Mouse (Mus musculus) ES-Bruce4 (cell line): Measurements from ENCODE around the gene Cntnap2. TPM values are rescaled to one million over a fixed set of nuclear protein-coding genes. Genes with fewer than 3 reads are reported as not detected.

Experiments used
- H3K27ac ChIP-seq: 2 replicates; pipeline ENCODE4 v1.5.1; 2012; ENCODE audit warnings: low read length, inconsistent platforms; ENCODE audit not compliant: insufficient read depth
- H3K27me3 ChIP-seq: 2 replicates; pipeline ENCODE4 v1.6.1; 2012; ENCODE audit warnings: mild to moderate bottlenecking, low read length, inconsistent platforms; ENCODE audit not compliant: control insufficient read depth, poor library complexity, insufficient read depth, severe bottlenecking
- H3K36me3 ChIP-seq: 2 replicates; pipeline ENCODE4 v1.6.1; 2012; ENCODE audit warnings: inconsistent platforms, mild to moderate bottlenecking, low read length, moderate library complexity; ENCODE audit not compliant: control insufficient read depth, poor library complexity, insufficient read depth, severe bottlenecking
- H3K4me1 ChIP-seq: one replicate; pipeline ENCODE4 v1.8.1; 2011; ENCODE audit warnings: low read length; ENCODE audit not compliant: control insufficient read depth, insufficient read depth
- H3K4me3 ChIP-seq: 2 replicates; pipeline ENCODE4 v1.5.1; 2011; ENCODE audit warnings: low read depth, mild to moderate bottlenecking, low read length
- H3K9ac ChIP-seq: 2 replicates; pipeline ENCODE4 v1.6.1; 2012; ENCODE audit warnings: low read depth, mild to moderate bottlenecking, inconsistent platforms; ENCODE audit not compliant: poor library complexity, severe bottlenecking
- H3K9me3 ChIP-seq: replicated peaks from 2 replicates; pipeline ENCODE4 v1.6.1; 2012; ENCODE audit warnings: mild to moderate bottlenecking, low read length, inconsistent platforms; ENCODE audit not compliant: control insufficient read depth, poor library complexity, insufficient read depth, severe bottlenecking
- CTCF ChIP-seq: IDR thresholded peaks from one replicate; pipeline ENCODE4 v1.8.1; 2011; ENCODE audit warnings: low read depth, low read length
- EP300 ChIP-seq: IDR thresholded peaks from 2 replicates; pipeline ENCODE4 v1.6.1; 2011; ENCODE audit warnings: low read depth, low read length; ENCODE audit not compliant: insufficient read depth
- POLR2A ChIP-seq: IDR thresholded peaks from one replicate; pipeline ENCODE4 v1.8.1; 2011; ENCODE audit warnings: low read length; ENCODE audit not compliant: insufficient read depth
- polyA plus RNA-seq: library from polyadenylated mRNA; stranded (reverse); fragments of >200 nt; gene quantifications from 2 replicates; pipeline ENCODE4 v1.2.4, GENCODE M21; 2011; ENCODE audit warnings: low read depth; ENCODE audit not compliant: missing spikeins, insufficient read depth, insufficient read length

Gene Cntnap2
- polyA plus RNA-seq, 1 experiment: 4.8 TPM

DNA sequence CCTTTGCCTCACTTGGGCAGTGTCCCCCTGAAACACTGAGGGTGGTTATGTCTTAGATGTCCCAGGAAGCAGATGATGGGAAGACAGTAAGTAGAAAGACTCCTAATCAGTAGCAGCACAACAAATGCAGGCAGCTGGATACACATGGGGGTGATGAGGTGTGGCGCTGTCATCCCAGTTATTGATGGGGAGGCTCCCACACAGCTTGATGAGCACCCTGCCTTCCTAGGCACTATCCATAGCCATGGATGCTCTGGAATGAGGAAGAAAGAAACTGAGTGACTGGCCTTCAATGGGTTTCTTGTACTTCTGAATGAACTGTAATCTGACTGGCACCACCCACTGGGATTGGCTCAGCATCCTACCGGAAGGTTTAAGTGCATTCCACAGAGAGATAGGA is 1904.1 kb downstream of the Cntnap2 start:
- Histone ChIP-seq H3K4me3 (no peak overlapping the region), H3K9ac (no peak overlapping the region), H3K27ac (no peak overlapping the region), H3K4me1 (no peaks in the 10 kb centered on the region), H3K27me3 (no peaks in the 10 kb centered on the region), H3K9me3 (no peaks in the 10 kb centered on the region), H3K36me3 (no peaks in the 10 kb centered on the region)
- TF ChIP-seq EP300 (no peak), CTCF (no peak), POLR2A (no peak)

DNA sequence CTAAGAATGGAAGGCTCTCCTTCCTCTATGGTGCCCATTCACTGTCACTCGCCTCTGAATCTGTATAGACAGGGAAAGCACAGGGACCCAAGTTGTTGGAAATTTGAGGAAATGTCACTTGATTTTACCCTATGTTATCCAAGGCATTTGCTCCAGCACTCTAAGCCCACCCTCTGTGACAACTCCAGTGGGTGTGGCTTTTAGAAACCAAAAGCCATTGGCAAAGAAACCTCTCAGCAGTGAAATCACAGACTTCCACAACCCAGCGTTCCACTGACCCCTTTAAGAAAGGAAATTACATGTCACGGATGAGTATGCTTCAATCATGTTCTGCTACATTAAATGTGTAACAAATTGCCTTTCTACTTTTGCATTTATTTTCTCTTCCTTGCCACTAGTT is 1904.5 kb downstream of the Cntnap2 start:
- Histone ChIP-seq H3K4me3 (no peak overlapping the region), H3K36me3 (no peaks in the 10 kb centered on the region), H3K27ac (no peak overlapping the region), H3K27me3 (no peaks in the 10 kb centered on the region), H3K4me1 (no peaks in the 10 kb centered on the region), H3K9me3 (no peaks in the 10 kb centered on the region), H3K9ac (no peak overlapping the region)
- TF ChIP-seq POLR2A (no peak), EP300 (no peak), CTCF (no peak)

DNA sequence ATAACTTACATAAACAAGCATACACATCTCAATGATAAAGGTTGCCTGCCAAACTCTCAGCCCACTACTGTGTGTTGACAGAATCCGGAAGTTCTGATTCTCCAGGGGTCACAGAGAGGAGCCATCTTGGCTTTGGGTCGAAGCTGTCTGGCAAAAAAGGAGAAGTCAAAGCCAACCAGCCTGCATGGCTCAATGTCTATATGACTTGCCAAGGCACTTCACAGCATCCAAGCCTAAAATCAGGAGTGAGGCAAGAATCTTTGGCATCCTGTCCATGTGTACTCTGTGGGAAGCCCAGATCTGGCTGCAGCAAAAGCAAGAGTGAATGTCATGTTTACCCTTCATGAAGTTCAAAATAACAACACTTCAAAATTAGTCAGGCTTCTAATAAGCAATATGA is 1913.5 kb downstream of the Cntnap2 start:
- no peaks in the 10 kb centered on the region for H3K27me3 ChIP-seq
- H3K4me3 ChIP-seq: no peak overlapping the region
- no peaks in the 10 kb centered on the region for H3K36me3 ChIP-seq
- H3K9me3 ChIP-seq: peaks cover 7% of the 10 kb centered on the region
- no peaks in the 10 kb centered on the region for H3K4me1 ChIP-seq
- no peak overlapping the region for H3K27ac ChIP-seq
- TF ChIP-seq EP300 (no peak), POLR2A (no peak), CTCF (no peak)
- H3K9ac ChIP-seq: no peak overlapping the region

DNA sequence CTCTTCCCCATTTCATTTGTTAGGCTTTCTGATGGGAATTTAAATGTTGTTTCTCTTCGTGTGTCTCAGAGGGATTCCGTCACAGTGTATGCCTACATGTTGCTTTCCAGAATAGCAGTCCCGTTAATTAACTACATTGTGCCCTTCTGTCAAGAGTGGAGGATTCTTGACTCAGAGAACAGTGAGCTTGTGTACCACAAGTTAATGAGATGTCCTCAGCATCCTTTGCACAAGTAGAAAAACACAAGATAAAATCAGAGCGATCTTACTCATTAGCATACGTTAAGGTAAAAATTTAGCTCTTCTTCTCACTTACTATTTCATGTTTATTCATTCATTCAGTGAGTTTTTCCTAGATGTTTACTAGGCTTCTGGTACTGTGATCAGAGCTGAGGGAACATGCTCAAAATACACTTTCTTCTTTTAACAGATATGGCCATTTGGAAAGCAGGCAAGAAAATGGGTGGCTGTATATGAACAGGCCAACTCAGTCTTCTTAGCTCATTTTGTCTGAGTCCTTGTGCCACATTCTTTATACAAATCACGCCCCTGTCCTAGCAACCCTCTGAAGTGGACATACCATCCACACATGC is 1936.9 kb downstream of the Cntnap2 start:
- TF ChIP-seq CTCF: no peak
- TF ChIP-seq POLR2A: no peak
- TF ChIP-seq EP300: no peak
- H3K36me3 ChIP-seq: no peaks in the 10 kb centered on the region
- no peaks in the 10 kb centered on the region for H3K4me1 ChIP-seq
- H3K9ac ChIP-seq: no peak overlapping the region
- H3K27ac ChIP-seq: no peak overlapping the region
- H3K27me3 ChIP-seq: no peaks in the 10 kb centered on the region
- no peaks in the 10 kb centered on the region for H3K9me3 ChIP-seq
- H3K4me3 ChIP-seq: no peak overlapping the region

DNA sequence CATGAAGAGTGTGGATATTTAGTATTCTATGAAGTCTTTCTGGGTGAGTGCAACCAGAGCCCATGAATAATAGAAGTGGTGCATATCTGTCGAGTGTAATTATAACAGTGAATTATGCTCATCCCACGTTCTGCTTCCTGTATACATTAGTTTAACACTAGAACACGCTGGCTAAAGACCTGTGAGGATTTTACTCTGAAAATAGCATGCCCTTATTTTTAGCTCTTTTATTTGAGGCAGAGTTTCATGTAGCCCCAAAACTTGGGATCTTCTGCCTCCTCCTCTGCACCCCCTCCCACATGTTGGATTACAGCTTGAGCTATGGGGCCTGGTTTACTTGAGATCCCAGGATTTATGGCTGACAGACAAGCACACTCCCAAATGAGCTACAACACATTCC is 1945.3 kb downstream of the Cntnap2 start:
- Histone ChIP-seq H3K27ac (no peak overlapping the region), H3K27me3 (no peaks in the 10 kb centered on the region), H3K4me3 (no peak overlapping the region), H3K36me3 (no peaks in the 10 kb centered on the region), H3K9me3 (no peaks in the 10 kb centered on the region), H3K4me1 (no peaks in the 10 kb centered on the region), H3K9ac (no peak overlapping the region)
- TF ChIP-seq CTCF (no peak), POLR2A (no peak), EP300 (no peak)

DNA sequence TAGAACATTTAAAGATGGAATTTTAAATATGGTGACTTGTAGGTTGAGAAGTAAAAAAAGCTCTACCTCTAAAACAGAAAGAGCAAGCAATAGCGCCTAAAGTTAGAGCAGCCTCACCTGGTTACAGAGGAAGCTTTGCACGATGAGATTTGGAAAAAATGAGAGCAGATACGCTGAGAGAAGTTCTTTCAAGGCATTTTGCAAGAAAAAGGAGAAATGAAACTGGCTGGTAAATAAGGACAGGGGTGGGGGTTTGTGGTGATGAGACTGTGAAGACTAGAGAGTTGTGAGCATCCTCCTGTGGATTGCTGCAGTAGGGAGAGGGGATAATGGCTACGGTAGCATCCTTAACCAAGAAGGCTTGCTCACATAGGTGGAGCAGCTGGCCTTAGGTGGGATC is 1953.8 kb downstream of the Cntnap2 start:
- H3K27me3 ChIP-seq: no peaks in the 10 kb centered on the region
- H3K9me3 ChIP-seq: no peaks in the 10 kb centered on the region
- H3K36me3 ChIP-seq: no peaks in the 10 kb centered on the region
- TF ChIP-seq POLR2A (no peak), CTCF (no peak), EP300 (no peak)
- no peak overlapping the region for H3K9ac ChIP-seq
- no peaks in the 10 kb centered on the region for H3K4me1 ChIP-seq
- H3K4me3 ChIP-seq: no peak overlapping the region
- H3K27ac ChIP-seq: no peak overlapping the region
